Mouse (Mus musculus): ENCODE data around the gene Kif2a. TPM values are rescaled to one million over a fixed set of nuclear protein-coding genes. Genes with fewer than 3 reads are reported as not detected.
A peak's percentile ranks its signal among the peaks of the same experiment; 100 is the strongest.

The Kif2a gene
- polyA plus RNA-seq, 2 experiments: 20.1 to 25.4 TPM

DNA sequence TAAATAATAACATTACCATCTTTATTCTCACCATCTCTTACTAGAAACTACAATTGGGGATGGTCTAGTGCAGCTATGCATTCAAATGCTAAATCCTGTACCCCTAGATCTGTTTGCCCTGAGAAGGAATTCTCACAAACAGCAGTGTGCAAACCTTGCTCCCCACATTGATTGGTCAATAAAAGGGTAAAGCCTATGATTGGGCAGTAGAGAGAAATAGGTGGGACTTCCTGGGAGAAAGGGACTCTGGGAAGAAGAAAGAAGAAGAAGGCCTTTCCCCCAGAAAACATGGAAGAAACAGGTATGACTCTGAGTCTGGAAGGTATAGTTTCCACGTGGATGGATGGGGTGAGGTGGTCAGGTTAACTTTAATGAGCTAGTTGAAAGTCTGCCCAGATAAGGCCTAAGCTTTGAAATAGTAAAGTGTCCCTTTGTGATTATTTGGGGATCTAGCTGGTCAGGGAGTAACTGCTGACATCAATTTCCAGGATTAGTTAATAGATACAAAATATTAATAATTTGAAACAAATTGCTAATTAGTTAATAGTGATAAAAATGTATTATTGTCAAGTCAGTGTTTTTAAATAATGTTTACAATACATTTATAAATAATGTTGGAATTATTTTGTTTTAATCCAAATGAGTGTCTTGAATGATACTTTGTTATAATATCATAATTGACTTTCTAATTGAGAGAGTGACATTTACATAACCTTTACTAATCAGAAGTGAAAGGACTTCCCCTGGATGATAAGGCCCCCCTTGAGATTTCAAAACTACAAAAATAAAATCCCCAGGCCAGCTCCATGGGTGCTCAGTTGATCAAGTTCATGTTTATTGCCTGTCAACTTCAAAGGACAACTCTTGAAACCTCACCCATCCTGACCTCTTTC, 12.3 kb upstream of the Kif2a start:
- no peak for ATAC-seq (ENCODE audit: low FRiP score, low read depth)
- Histone ChIP-seq H3K9ac (ENCODE audit: low read depth, low read length, severe bottlenecking) (no peak overlapping the region), H3K4me2 (replicated peaks; ENCODE audit: low read depth, low read length, severe bottlenecking) (no peak overlapping the region), H3K27ac (replicated peaks; ENCODE audit: low read depth, low read length) (no peak overlapping the region), H3K36me3 (ENCODE audit: control insufficient read depth, insufficient read depth, low read length) (no peaks in the 10 kb centered on the region), H3K4me3 (replicated peaks; ENCODE audit: low read length) (no peak overlapping the region), H3K4me1 (ENCODE audit: control insufficient read depth, insufficient read depth, low read length) (no peaks in the 10 kb centered on the region), H3K9me3 (ENCODE audit: control insufficient read depth, low read length) (no peaks in the 10 kb centered on the region), H3K27me3 (ENCODE audit: control insufficient read depth, insufficient read depth, low read length) (no peaks in the 10 kb centered on the region)
- 54% methylated on average over 1 of the region's 1 CpGs for WGBS
- DNase-seq (ENCODE audit: low spot score): no peak
- no peak for TF ChIP-seq POLR2A (IDR thresholded peaks at IDR 0.05; ENCODE audit: borderline replicate concordance, extremely low read depth, insufficient read depth, insufficient read length)

DNA sequence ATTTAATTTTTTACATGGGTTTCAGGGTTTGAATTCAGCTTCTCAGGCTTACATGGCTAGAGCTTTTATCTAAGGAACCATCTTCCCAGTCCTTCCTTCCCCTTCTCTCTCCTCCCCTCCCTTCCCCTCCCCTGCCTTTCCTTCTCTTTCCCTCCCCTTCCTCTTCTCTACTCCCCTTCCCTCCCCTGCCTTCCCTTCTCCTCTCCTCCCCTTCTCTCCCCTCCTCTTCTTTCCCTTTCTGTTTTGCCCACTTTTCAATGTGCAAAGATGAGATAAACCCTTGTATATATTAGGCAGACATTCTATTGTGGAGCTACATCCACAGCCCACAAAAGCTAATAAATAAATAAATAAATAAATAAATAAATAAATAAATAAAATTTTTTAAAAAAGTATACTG, 9.3 kb upstream of the Kif2a start:
- H3K27ac ChIP-seq (replicated peaks; ENCODE audit: low read depth, low read length): no peak overlapping the region
- DNase-seq (ENCODE audit: low spot score): no peak
- no peak overlapping the region for H3K9ac ChIP-seq (ENCODE audit: low read depth, low read length, severe bottlenecking)
- TF ChIP-seq POLR2A (IDR thresholded peaks at IDR 0.05; ENCODE audit: borderline replicate concordance, extremely low read depth, insufficient read depth, insufficient read length): no peak
- H3K4me1 ChIP-seq (ENCODE audit: control insufficient read depth, insufficient read depth, low read length): no peaks in the 10 kb centered on the region
- no peaks in the 10 kb centered on the region for H3K9me3 ChIP-seq (ENCODE audit: control insufficient read depth, low read length)
- no peak overlapping the region for H3K4me3 ChIP-seq (replicated peaks; ENCODE audit: low read length)
- H3K36me3 ChIP-seq (ENCODE audit: control insufficient read depth, insufficient read depth, low read length): no peaks in the 10 kb centered on the region
- H3K27me3 ChIP-seq (ENCODE audit: control insufficient read depth, insufficient read depth, low read length): no peaks in the 10 kb centered on the region
- no peak overlapping the region for H3K4me2 ChIP-seq (replicated peaks; ENCODE audit: low read depth, low read length, severe bottlenecking)
- ATAC-seq (ENCODE audit: low FRiP score, low read depth): no peak

DNA sequence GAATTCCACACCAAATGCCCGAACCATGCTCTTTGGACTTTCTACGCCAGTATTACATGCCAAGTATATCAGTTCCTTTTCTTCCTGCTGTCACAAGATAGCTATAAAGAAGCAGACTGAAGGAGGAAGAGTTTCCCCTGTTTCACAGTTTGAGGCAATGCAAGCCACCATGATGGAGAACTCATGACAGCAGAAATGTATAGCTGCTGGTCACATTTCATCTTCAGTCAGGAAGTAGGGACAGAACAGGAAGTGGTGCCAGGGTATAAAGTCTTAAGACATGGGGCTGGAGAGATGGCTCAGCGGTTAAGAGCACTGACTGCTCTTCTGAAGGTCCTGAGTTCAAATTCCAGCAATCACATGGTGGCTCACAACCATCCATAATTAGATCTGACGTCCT, 5.3 kb upstream of the Kif2a start:
- H3K4me1 ChIP-seq (ENCODE audit: control insufficient read depth, insufficient read depth, low read length): peaks cover 5% of the 10 kb centered on the region
- H3K36me3 ChIP-seq (ENCODE audit: control insufficient read depth, insufficient read depth, low read length): no peaks in the 10 kb centered on the region
- TF ChIP-seq POLR2A (IDR thresholded peaks at IDR 0.05; ENCODE audit: borderline replicate concordance, extremely low read depth, insufficient read depth, insufficient read length): no peak
- no peak overlapping the region for H3K9ac ChIP-seq (ENCODE audit: low read depth, low read length, severe bottlenecking)
- DNase-seq (ENCODE audit: low spot score) (no peak), ATAC-seq (ENCODE audit: low FRiP score, low read depth) (no peak)
- H3K9me3 ChIP-seq (ENCODE audit: control insufficient read depth, low read length): no peaks in the 10 kb centered on the region
- no peaks in the 10 kb centered on the region for H3K27me3 ChIP-seq (ENCODE audit: control insufficient read depth, insufficient read depth, low read length)
- no peak overlapping the region for H3K4me2 ChIP-seq (replicated peaks; ENCODE audit: low read depth, low read length, severe bottlenecking)
- no peak overlapping the region for H3K4me3 ChIP-seq (replicated peaks; ENCODE audit: low read length)
- WGBS: 89% methylated on average over 4 of the region's 4 CpGs
- H3K27ac ChIP-seq (replicated peaks; ENCODE audit: low read depth, low read length): no peak overlapping the region

DNA sequence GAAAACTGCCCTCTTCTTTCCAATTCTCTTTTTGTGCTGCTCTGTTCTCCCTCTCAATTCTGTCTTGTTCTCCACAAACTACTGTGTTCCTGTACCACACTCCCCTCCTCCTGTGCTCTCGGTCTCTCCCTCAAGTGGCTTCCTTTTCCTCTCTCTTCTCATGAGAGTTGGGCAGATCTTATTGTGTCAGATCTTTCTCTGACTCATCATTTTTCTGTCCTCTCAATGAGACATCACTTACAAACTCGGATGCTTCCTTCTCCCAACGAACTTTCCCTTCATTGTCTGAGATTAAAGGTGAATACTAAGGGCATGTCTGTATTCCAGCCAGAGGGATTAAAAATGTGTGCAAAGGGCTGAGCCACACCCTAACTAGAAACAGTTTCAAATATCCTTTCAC, 3.7 kb upstream of the Kif2a start:
- Histone ChIP-seq H3K4me2 (replicated peaks; ENCODE audit: low read depth, low read length, severe bottlenecking) (no peak overlapping the region), H3K27ac (replicated peaks; ENCODE audit: low read depth, low read length) (no peak overlapping the region), H3K36me3 (ENCODE audit: control insufficient read depth, insufficient read depth, low read length) (no peaks in the 10 kb centered on the region), H3K4me3 (replicated peaks; ENCODE audit: low read length) (no peak overlapping the region), H3K9me3 (ENCODE audit: control insufficient read depth, low read length) (no peaks in the 10 kb centered on the region), H3K4me1 (ENCODE audit: control insufficient read depth, insufficient read depth, low read length) (peaks cover 8% of the 10 kb centered on the region), H3K27me3 (ENCODE audit: control insufficient read depth, insufficient read depth, low read length) (no peaks in the 10 kb centered on the region), H3K9ac (ENCODE audit: low read depth, low read length, severe bottlenecking) (no peak overlapping the region)
- ATAC-seq (ENCODE audit: low FRiP score, low read depth) (no peak), DNase-seq (ENCODE audit: low spot score) (no peak)
- WGBS: 78% methylated on average over 3 of the region's 3 CpGs
- no peak for TF ChIP-seq POLR2A (IDR thresholded peaks at IDR 0.05; ENCODE audit: borderline replicate concordance, extremely low read depth, insufficient read depth, insufficient read length)

DNA sequence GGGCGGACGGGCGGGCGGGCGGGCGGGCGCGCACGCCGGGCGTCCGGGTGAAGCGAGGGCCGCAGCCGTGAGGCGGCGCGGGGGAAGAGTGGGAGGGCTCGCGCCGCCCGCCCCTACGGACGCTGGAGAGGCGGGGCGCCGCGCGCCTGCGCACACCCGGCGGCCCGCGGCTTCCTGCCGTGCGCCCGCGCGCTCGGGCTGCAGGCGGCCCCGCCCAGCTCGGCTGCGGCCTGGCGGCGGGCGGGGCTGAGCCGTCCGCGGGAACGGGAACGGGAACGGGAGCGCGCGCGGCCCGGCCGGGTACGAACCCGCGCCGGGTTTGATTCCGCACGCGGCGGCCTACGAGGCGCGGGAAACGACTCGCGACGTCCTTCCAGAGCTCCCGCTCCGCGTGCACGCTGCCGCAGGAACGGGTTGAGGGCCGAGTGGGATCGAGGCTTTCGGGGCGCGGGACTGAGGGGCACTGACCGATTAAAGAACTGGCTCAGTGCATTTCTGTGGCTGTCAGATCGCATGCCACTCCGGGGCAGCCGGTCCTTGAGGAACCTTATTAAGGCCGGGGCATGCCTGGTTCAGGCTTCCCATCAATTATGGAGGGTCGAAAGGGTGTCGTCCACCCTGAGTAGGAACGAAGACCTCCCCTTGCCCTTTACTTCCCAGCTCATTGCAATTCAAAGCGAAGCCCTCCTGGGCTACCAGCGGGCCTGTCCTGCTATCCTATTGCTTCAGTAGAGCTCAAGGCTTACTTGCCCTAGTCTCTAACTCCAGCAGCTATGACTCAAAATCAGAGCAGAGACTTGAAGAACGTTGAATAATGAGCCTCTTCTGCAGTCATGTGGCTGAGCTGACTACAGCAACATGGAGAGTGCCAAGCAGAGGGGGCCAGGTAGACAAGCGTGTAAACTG, 593 bp upstream of the Kif2a start:
- peak overlapping the region; percentile 90 for H3K9ac ChIP-seq (ENCODE audit: low read depth, low read length, severe bottlenecking)
- peak overlapping the region; percentile 74 for H3K4me2 ChIP-seq (replicated peaks; ENCODE audit: low read depth, low read length, severe bottlenecking)
- H3K27me3 ChIP-seq (ENCODE audit: control insufficient read depth, insufficient read depth, low read length): no peaks in the 10 kb centered on the region
- ATAC-seq (ENCODE audit: low FRiP score, low read depth) (peak; percentile 96), DNase-seq (ENCODE audit: low spot score) (peak; percentile 86)
- TF ChIP-seq POLR2A (IDR thresholded peaks at IDR 0.05; ENCODE audit: borderline replicate concordance, extremely low read depth, insufficient read depth, insufficient read length): peak; percentile 62; the same call in 1 of the 2 replicates
- H3K9me3 ChIP-seq (ENCODE audit: control insufficient read depth, low read length): no peaks in the 10 kb centered on the region
- H3K4me3 ChIP-seq (replicated peaks; ENCODE audit: low read length): peak overlapping the region; percentile 89
- peaks cover 8% of the 10 kb centered on the region for H3K4me1 ChIP-seq (ENCODE audit: control insufficient read depth, insufficient read depth, low read length)
- 2% methylated on average over 39 of the region's 97 CpGs for WGBS
- peak overlapping the region; percentile 94 for H3K27ac ChIP-seq (replicated peaks; ENCODE audit: low read depth, low read length)
- no peaks in the 10 kb centered on the region for H3K36me3 ChIP-seq (ENCODE audit: control insufficient read depth, insufficient read depth, low read length)

Data from limb, embryonic 14.5 days (tissue).